Mouse (Mus musculus) kidney, postnatal 4 days (tissue): ENCODE measurements around the gene Svip.

ENCODE experiments used
- DNase-seq, 2 experiments: peaks; one replicate each; pipeline ENCODE4 v3.0.0; 2021; ENCODE audit warnings: mixed read lengths in 2 of 2

Gene Svip

DNA sequence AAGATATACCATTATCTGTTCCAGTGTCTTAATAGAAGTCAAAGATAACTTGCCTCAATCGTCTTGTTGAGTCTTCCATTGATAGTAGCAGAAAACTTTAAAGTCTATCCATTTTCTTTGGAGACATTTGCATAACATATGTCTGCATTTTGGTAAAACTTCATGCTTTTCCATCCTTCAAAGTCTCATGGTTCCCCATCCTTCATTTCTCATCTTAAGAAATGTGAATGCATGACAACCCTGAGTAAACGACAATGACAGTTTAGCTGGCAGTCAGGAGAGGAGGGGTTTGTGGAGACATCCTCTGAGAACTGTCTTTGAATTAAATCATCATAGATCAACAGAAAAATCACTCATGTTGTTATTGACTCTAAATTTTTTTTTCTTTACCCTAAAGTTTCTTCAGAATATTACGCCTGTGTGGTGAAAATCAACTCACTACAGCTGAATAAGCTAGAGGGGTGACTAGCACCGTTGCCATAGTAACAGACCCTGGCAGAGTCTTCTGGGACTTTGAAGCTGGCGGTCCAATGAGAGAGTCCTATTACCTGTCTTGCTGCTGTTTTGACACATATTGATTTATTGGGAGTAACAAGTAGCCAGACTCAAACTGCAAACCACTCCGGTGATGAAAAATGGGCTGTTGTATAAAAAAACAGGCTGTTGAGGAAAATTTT lies 45.0 kb downstream of the Svip start:
- no peak for DNase-seq

GRCm38 (mm10) chr7:51957766-51958165 lies 48.1 kb downstream of the Svip start:
- DNase-seq, result no peak

DNA sequence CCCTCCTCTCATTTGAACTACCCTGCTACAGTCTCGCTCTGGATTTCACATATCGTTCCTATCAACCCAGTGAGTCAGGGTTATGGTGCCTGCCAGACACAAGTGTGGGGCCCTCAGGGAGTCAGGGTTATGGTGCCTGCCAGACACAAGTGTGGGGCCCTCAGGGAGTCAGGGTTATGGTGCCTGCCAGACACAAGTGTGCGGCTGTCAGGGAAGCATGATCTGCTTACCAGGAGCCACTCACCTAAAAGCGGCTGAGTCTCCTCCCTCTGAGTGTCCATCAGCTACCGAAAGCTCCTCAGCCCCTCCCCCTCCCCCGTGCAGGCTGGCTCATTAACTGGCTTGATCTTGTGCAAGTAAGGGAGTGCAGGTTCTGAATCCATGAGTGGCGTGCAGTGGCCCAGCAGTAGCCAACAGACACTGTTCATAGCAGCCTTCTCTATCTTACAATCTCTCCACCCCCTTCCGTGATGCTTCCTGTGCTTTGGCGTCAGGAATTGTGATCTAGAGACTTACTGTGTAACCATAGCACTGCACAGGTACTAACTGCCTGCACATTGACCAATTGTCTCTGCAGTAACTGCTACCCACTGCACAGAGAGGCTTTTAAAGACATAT lies 50.3 kb downstream of the Svip start:
- peak; percentile 11 to 24 for DNase-seq
